Mouse (Mus musculus) forebrain, embryonic 12.5 days (tissue): Measurements from ENCODE around the gene Rbms3. TPM values are rescaled to one million over a fixed set of nuclear protein-coding genes. Genes with fewer than 3 reads are reported as not detected.

Experiments used
- ATAC-seq: fragments of 200-750 bp; cut with Nextera tagmentation; 2 replicates; pipeline ENCODE4 v1.8.0; 2017; ENCODE audit warnings: moderate TSS enrichment; ENCODE audit not compliant: low FRiP score
- H3K27ac ChIP-seq: fragments of 300-500 bp; sonication (generic); 2 replicates; pipeline ENCODE4 v1.5.1; 2016; ENCODE audit warnings: mild to moderate bottlenecking
- H3K27me3 ChIP-seq: fragments of 300-500 bp; sonication (generic); 2 replicates; pipeline ENCODE4 v1.6.1; 2016; ENCODE audit warnings: mild to moderate bottlenecking
- H3K36me3 ChIP-seq: fragments of 300-500 bp; sonication (generic); replicated peaks from 2 replicates; pipeline ENCODE4 v1.6.1; 2016; ENCODE audit warnings: mild to moderate bottlenecking
- H3K4me1 ChIP-seq: fragments of 300-500 bp; sonication (generic); 2 replicates; pipeline ENCODE4 v1.6.1; 2016
- H3K4me2 ChIP-seq: fragments of 300-500 bp; sonication (generic); 2 replicates; pipeline ENCODE4 v1.6.1; 2016; ENCODE audit warnings: mild to moderate bottlenecking, moderate library complexity
- H3K4me3 ChIP-seq: fragments of 300-500 bp; sonication (generic); replicated peaks from 2 replicates; pipeline ENCODE4 v1.5.1; 2016; ENCODE audit warnings: mild to moderate bottlenecking
- H3K9ac ChIP-seq: fragments of 300-500 bp; sonication (generic); 2 replicates; pipeline ENCODE4 v1.6.1; 2016; ENCODE audit warnings: mild to moderate bottlenecking
- H3K9me3 ChIP-seq: fragments of 300-500 bp; sonication (generic); 2 replicates; pipeline ENCODE4 v1.6.1; 2016
- WGBS: fragments of 180-500 bp; shearing (Covaris S2); methylation state at CpG from one replicate; pipeline ENCODE4 v1.1.7; 2016; 5-methylcytosine and 5-hydroxymethylcytosine counted together
- polyA plus RNA-seq: library from polyadenylated mRNA; unstranded; fragments of >200 nt; fragmentation: Nextera tagmentation; extraction: Ambion mirVana; gene quantifications from 2 replicates; pipeline ENCODE4 v1.2.1, GENCODE M21; 2016

Gene Rbms3
- polyA plus RNA-seq, 1 experiment from 2014 or later, result 14.1 TPM

GRCm38 (mm10) chr9:116786136-116787046 lies 843.3 kb downstream of the Rbms3 start:
- H3K9ac ChIP-seq, result no peak overlapping the region
- no peak overlapping the region for H3K4me3 ChIP-seq
- H3K9me3 ChIP-seq, result no peaks in the 10 kb centered on the region
- no peak for ATAC-seq
- no peak overlapping the region for H3K4me2 ChIP-seq
- peaks cover 23% of the 10 kb centered on the region for H3K27me3 ChIP-seq
- no peaks in the 10 kb centered on the region for H3K4me1 ChIP-seq
- no peaks in the 10 kb centered on the region for H3K36me3 ChIP-seq
- 83% methylated on average over 11 of the region's 11 CpGs for WGBS
- no peak overlapping the region for H3K27ac ChIP-seq

GRCm38 (mm10) chr9:116771820-116772219 lies 857.9 kb downstream of the Rbms3 start:
- Histone ChIP-seq H3K9me3 (no peaks in the 10 kb centered on the region), H3K27ac (no peak overlapping the region), H3K9ac (no peak overlapping the region), H3K4me1 (peaks cover 13% of the 10 kb centered on the region), H3K27me3 (0 out of 2 replicates have a peak, but pooled peaks cover 3% of the 10 kb centered on the region), H3K36me3 (no peaks in the 10 kb centered on the region), H3K4me3 (no peak overlapping the region), H3K4me2 (no peak overlapping the region)
- 81% methylated on average over 3 of the region's 3 CpGs for WGBS
- ATAC-seq, result no peak

DNA sequence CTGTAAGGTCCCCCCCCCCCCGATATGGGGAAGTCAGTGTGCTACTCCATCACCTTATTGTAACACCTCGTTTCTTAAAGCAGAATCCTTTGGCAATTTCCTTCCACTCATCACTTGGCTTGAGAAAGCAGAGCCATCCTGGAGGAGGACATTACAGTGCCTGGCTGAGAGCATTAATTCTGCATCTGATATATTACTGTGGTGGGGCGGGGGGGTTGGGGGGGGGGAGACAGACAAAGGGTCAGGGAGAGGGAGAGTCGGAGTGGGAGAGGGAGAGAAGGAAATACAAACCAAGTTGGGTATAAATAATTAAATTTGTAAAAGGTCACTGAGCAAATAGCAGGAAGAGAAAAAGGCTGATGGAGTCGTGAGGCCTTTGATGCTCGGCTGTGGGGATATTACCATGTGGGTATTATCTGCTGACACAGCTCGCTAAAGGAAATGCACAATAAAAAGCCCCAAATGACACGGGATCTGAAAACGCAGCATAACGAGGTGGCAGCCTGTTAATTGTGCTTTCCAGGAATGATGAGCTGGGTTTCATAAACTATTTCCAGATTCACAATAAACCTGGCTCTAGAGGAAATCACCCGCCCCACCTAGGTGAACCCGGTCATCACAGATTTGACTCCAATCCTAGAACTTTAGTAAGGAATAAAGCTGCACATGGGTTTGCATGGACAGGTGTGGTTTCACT lies 860.2 kb downstream of the Rbms3 start:
- no peak overlapping the region for H3K9ac ChIP-seq
- H3K9me3 ChIP-seq, result no peaks in the 10 kb centered on the region
- 0 out of 2 replicates have a peak, but pooled peaks cover 3% of the 10 kb centered on the region for H3K27me3 ChIP-seq
- H3K4me3 ChIP-seq, result no peak overlapping the region
- 0 out of 2 replicates have a peak, but pooled peaks have one; percentile 51 for ATAC-seq
- H3K4me1 ChIP-seq, result peaks cover 13% of the 10 kb centered on the region
- H3K36me3 ChIP-seq, result no peaks in the 10 kb centered on the region
- H3K4me2 ChIP-seq, result no peak overlapping the region
- no peak overlapping the region for H3K27ac ChIP-seq
- WGBS, result 38% methylated on average over 12 of the region's 12 CpGs

GRCm38 (mm10) chr9:116762395-116763025 lies 867.2 kb downstream of the Rbms3 start:
- no peak overlapping the region for H3K9ac ChIP-seq
- H3K27me3 ChIP-seq, result no peaks in the 10 kb centered on the region
- ATAC-seq, result no peak
- WGBS, result 75% methylated on average over 10 of the region's 10 CpGs
- no peaks in the 10 kb centered on the region for H3K9me3 ChIP-seq
- no peak overlapping the region for H3K4me3 ChIP-seq
- no peaks in the 10 kb centered on the region for H3K4me1 ChIP-seq
- H3K36me3 ChIP-seq, result no peaks in the 10 kb centered on the region
- no peak overlapping the region for H3K27ac ChIP-seq
- no peak overlapping the region for H3K4me2 ChIP-seq

- H3K27ac ChIP-seq, result no peak overlapping the region
Measured at GRCm38 (mm10) chr9:116748857-116749584, 880.7 kb downstream of the Rbms3 start.

GRCm38 (mm10) chr9:116748346-116748745 lies 881.4 kb downstream of the Rbms3 start:
- 52% methylated on average over 4 of the region's 4 CpGs for WGBS
- no peaks in the 10 kb centered on the region for H3K27me3 ChIP-seq
- ATAC-seq, result no peak

More at GRCm38 (mm10) chr9:116748857-116749584, 880.7 kb downstream of the Rbms3 start:
- H3K4me2 ChIP-seq, result no peak overlapping the region
- H3K9me3 ChIP-seq, result no peaks in the 10 kb centered on the region
- peaks cover 5% of the 10 kb centered on the region; the same call in 1 of the 2 replicates for H3K4me1 ChIP-seq
- ATAC-seq, result no peak
- H3K9ac ChIP-seq, result no peak overlapping the region
- H3K4me3 ChIP-seq, result no peak overlapping the region
- 62% methylated on average over 11 of the region's 11 CpGs for WGBS
- no peaks in the 10 kb centered on the region for H3K27me3 ChIP-seq
- no peaks in the 10 kb centered on the region for H3K36me3 ChIP-seq

GRCm38 (mm10) chr9:116746871-116747270 lies 882.8 kb downstream of the Rbms3 start:
- Histone ChIP-seq H3K9me3 (no peaks in the 10 kb centered on the region), H3K27me3 (no peaks in the 10 kb centered on the region), H3K27ac (no peak overlapping the region), H3K4me1 (peaks cover 5% of the 10 kb centered on the region; the same call in 1 of the 2 replicates), H3K4me3 (no peak overlapping the region), H3K9ac (no peak overlapping the region), H3K4me2 (no peak overlapping the region), H3K36me3 (no peaks in the 10 kb centered on the region)
- 78% methylated on average over 3 of the region's 3 CpGs for WGBS
- no peak for ATAC-seq

More at GRCm38 (mm10) chr9:116748346-116748745, 881.4 kb downstream of the Rbms3 start:
- Histone ChIP-seq H3K9me3 (no peaks in the 10 kb centered on the region), H3K9ac (no peak overlapping the region), H3K36me3 (no peaks in the 10 kb centered on the region), H3K4me2 (no peak overlapping the region), H3K27ac (no peak overlapping the region), H3K4me3 (no peak overlapping the region), H3K4me1 (peaks cover 5% of the 10 kb centered on the region; the same call in 1 of the 2 replicates)

- WGBS, result 87% methylated on average over 2 of the region's 2 CpGs
Measured at GRCm38 (mm10) chr9:116737786-116738185, 891.9 kb downstream of the Rbms3 start.

DNA sequence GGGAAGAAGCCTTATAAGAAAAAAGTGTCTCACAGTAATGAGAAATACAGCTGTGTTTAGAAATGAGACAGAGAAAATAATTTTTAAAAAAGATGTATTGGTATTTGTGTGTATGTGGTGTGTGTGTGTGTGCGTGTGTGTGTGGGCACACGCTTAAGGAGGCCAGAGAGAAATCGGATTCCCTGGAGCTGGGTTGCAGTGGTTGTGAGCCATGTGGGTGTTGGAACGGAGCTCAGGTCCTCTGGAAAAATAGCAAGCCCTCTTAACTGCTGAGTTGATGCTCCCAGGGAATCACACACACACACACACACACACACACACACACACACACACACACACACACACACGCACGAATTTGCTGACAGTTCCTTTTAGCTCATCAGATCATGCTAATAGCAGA lies 900.5 kb downstream of the Rbms3 start:
- Histone ChIP-seq H3K36me3 (no peaks in the 10 kb centered on the region), H3K9ac (no peak overlapping the region), H3K4me3 (no peak overlapping the region), H3K4me1 (no peaks in the 10 kb centered on the region), H3K4me2 (no peak overlapping the region), H3K27ac (no peak overlapping the region), H3K9me3 (no peaks in the 10 kb centered on the region), H3K27me3 (no peaks in the 10 kb centered on the region)
- 88% methylated on average over 6 of the region's 6 CpGs for WGBS
- ATAC-seq, result no peak

More at GRCm38 (mm10) chr9:116737786-116738185, 891.9 kb downstream of the Rbms3 start:
- H3K9me3 ChIP-seq, result no peaks in the 10 kb centered on the region
- no peak for ATAC-seq
- no peak overlapping the region for H3K27ac ChIP-seq
- H3K27me3 ChIP-seq, result no peaks in the 10 kb centered on the region
- H3K4me3 ChIP-seq, result no peak overlapping the region
- H3K4me2 ChIP-seq, result no peak overlapping the region
- no peaks in the 10 kb centered on the region for H3K36me3 ChIP-seq
- H3K4me1 ChIP-seq, result no peaks in the 10 kb centered on the region
- H3K9ac ChIP-seq, result no peak overlapping the region

DNA sequence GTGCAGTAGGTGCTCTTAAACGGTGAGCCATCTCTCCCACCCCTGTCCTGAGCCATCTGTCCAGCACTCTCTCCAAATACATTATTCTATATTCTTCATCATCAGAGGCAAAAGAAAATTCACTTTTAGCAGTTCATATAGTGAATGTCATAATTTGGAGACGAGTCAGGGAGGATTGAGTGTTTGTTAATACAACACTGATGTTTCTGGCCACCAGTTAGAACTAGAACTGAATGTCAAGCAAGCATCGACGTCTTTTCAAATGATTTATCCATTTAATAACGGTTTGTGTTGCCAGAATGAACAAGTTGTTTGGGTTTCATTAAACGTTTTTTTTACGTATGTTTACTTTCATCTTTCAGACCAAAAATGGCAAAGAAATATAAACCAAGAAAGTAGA lies 901.1 kb downstream of the Rbms3 start:
- H3K9me3 ChIP-seq, result no peaks in the 10 kb centered on the region
- no peak for ATAC-seq
- H3K36me3 ChIP-seq, result no peaks in the 10 kb centered on the region
- H3K27ac ChIP-seq, result no peak overlapping the region
- WGBS, result 90% methylated on average over 7 of the region's 7 CpGs
- H3K27me3 ChIP-seq, result no peaks in the 10 kb centered on the region
- no peak overlapping the region for H3K4me3 ChIP-seq
- no peak overlapping the region for H3K9ac ChIP-seq
- H3K4me2 ChIP-seq, result no peak overlapping the region
- no peaks in the 10 kb centered on the region for H3K4me1 ChIP-seq

- no peaks in the 10 kb centered on the region for H3K9me3 ChIP-seq
- H3K4me2 ChIP-seq, result no peak overlapping the region
- H3K36me3 ChIP-seq, result no peaks in the 10 kb centered on the region
- no peak overlapping the region for H3K4me3 ChIP-seq
- 88% methylated on average over 3 of the region's 3 CpGs for WGBS
- ATAC-seq, result no peak
- H3K27me3 ChIP-seq, result no peaks in the 10 kb centered on the region
- H3K9ac ChIP-seq, result no peak overlapping the region
- no peaks in the 10 kb centered on the region for H3K4me1 ChIP-seq
- H3K27ac ChIP-seq, result no peak overlapping the region
Measured at GRCm38 (mm10) chr9:116728093-116728492, 901.6 kb downstream of the Rbms3 start.
